Mouse (Mus musculus): ENCODE data around the gene Pak1. TPM values are rescaled to one million over a fixed set of nuclear protein-coding genes. Genes with fewer than 3 reads are reported as not detected.

The Pak1 gene
- total and polyA plus RNA-seq, 3 experiments, result 1.1 to 1.6 (median 1.2) TPM

GRCm38 (mm10) chr7:97832987-97833386, 44.6 kb downstream of the Pak1 start:
- H3K27ac ChIP-seq, result no peak overlapping the region
- H3K79me2 ChIP-seq (replicated peaks; ENCODE audit: control insufficient read depth, insufficient read depth, low read length), result no peaks in the 10 kb centered on the region
- no peak overlapping the region for H3K9ac ChIP-seq (ENCODE audit: low read depth, low read length)
- no peak overlapping the region for H3K4me3 ChIP-seq
- DNase-seq, result no peak
- intact Hi-C loops (cut with DNase I), result no loop called here
- WGBS, result 87% methylated on average over 2 of the region's 2 CpGs
- no peaks in the 10 kb centered on the region for H3K36me3 ChIP-seq (ENCODE audit: control insufficient read depth, insufficient read depth, low read length)
- TF ChIP-seq CTCF (IDR thresholded peaks at IDR 0.05), result no peak
- no peak for TF ChIP-seq POLR2A (IDR thresholded peaks at IDR 0.05; ENCODE audit: insufficient read depth, low read depth, low read length)
- TF ChIP-seq EP300 (IDR thresholded peaks at IDR 0.05; ENCODE audit: insufficient read depth, low read depth, low read length), result no peak
- no peaks in the 10 kb centered on the region for H3K27me3 ChIP-seq (ENCODE audit: control insufficient read depth, insufficient read depth, low read length)
- no peaks in the 10 kb centered on the region for H3K4me1 ChIP-seq (ENCODE audit: control insufficient read depth, insufficient read depth, low read length)

GRCm38 (mm10) chr7:97838574-97838973, 50.2 kb downstream of the Pak1 start:
- Histone ChIP-seq H3K4me3 (no peak overlapping the region), H3K9ac (ENCODE audit: low read depth, low read length) (no peak overlapping the region), H3K4me1 (ENCODE audit: control insufficient read depth, insufficient read depth, low read length) (no peaks in the 10 kb centered on the region), H3K79me2 (replicated peaks; ENCODE audit: control insufficient read depth, insufficient read depth, low read length) (no peaks in the 10 kb centered on the region), H3K27ac (no peak overlapping the region), H3K27me3 (ENCODE audit: control insufficient read depth, insufficient read depth, low read length) (no peaks in the 10 kb centered on the region), H3K36me3 (ENCODE audit: control insufficient read depth, insufficient read depth, low read length) (no peaks in the 10 kb centered on the region)
- no peak for DNase-seq
- intact Hi-C loops (cut with DNase I), result no loop called here
- no peak for TF ChIP-seq CTCF (IDR thresholded peaks at IDR 0.05)
- no peak for TF ChIP-seq POLR2A (IDR thresholded peaks at IDR 0.05; ENCODE audit: insufficient read depth, low read depth, low read length)
- no peak for TF ChIP-seq EP300 (IDR thresholded peaks at IDR 0.05; ENCODE audit: insufficient read depth, low read depth, low read length)

GRCm38 (mm10) chr7:97841311-97841710, 53.0 kb downstream of the Pak1 start:
- no peaks in the 10 kb centered on the region for H3K27me3 ChIP-seq (ENCODE audit: control insufficient read depth, insufficient read depth, low read length)
- no peak overlapping the region for H3K4me3 ChIP-seq
- no peaks in the 10 kb centered on the region for H3K36me3 ChIP-seq (ENCODE audit: control insufficient read depth, insufficient read depth, low read length)
- H3K27ac ChIP-seq, result no peak overlapping the region
- no peak for DNase-seq
- TF ChIP-seq POLR2A (IDR thresholded peaks at IDR 0.05; ENCODE audit: insufficient read depth, low read depth, low read length) (no peak), CTCF (IDR thresholded peaks at IDR 0.05) (no peak), EP300 (IDR thresholded peaks at IDR 0.05; ENCODE audit: insufficient read depth, low read depth, low read length) (no peak)
- 70% methylated on average over 5 of the region's 5 CpGs for WGBS
- no peaks in the 10 kb centered on the region for H3K4me1 ChIP-seq (ENCODE audit: control insufficient read depth, insufficient read depth, low read length)
- H3K9ac ChIP-seq (ENCODE audit: low read depth, low read length), result no peak overlapping the region
- no peaks in the 10 kb centered on the region for H3K79me2 ChIP-seq (replicated peaks; ENCODE audit: control insufficient read depth, insufficient read depth, low read length)
- intact Hi-C loops (cut with DNase I), result no loop called here

DNA sequence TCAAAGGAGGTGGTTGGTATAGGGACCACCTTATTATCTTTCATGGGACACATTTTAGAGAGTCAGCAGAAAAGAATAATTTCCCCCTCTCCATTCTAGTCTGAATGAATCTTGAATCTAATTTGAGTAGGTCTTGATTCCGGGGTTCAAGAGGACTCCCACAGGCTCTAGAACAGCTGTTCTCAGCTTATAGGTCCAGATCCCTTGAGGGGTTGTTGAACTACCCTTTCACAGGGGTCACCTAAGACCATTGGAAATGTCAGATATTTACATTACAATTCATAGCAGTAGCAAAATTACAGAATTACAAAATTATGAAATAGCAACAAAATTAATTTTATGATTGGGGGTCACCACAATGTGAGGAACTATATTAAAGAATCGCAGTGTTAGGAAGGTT, 54.0 kb downstream of the Pak1 start:
- no peaks in the 10 kb centered on the region for H3K79me2 ChIP-seq (replicated peaks; ENCODE audit: control insufficient read depth, insufficient read depth, low read length)
- H3K4me1 ChIP-seq (ENCODE audit: control insufficient read depth, insufficient read depth, low read length), result no peaks in the 10 kb centered on the region
- intact Hi-C loops (cut with DNase I), result no loop called here
- no peaks in the 10 kb centered on the region for H3K36me3 ChIP-seq (ENCODE audit: control insufficient read depth, insufficient read depth, low read length)
- no peak overlapping the region for H3K27ac ChIP-seq
- H3K9ac ChIP-seq (ENCODE audit: low read depth, low read length), result no peak overlapping the region
- DNase-seq, result no peak
- H3K4me3 ChIP-seq, result no peak overlapping the region
- 65% methylated on average over 2 of the region's 2 CpGs for WGBS
- TF ChIP-seq CTCF (IDR thresholded peaks at IDR 0.05) (no peak), POLR2A (IDR thresholded peaks at IDR 0.05; ENCODE audit: insufficient read depth, low read depth, low read length) (no peak), EP300 (IDR thresholded peaks at IDR 0.05; ENCODE audit: insufficient read depth, low read depth, low read length) (no peak)
- H3K27me3 ChIP-seq (ENCODE audit: control insufficient read depth, insufficient read depth, low read length), result no peaks in the 10 kb centered on the region

GRCm38 (mm10) chr7:97842806-97843570, 54.6 kb downstream of the Pak1 start:
- TF ChIP-seq EP300 (IDR thresholded peaks at IDR 0.05; ENCODE audit: insufficient read depth, low read depth, low read length) (no peak), POLR2A (IDR thresholded peaks at IDR 0.05; ENCODE audit: insufficient read depth, low read depth, low read length) (0 out of 2 replicates have a peak, but pooled peaks have one; percentile 55), CTCF (IDR thresholded peaks at IDR 0.05) (no peak)
- no peaks in the 10 kb centered on the region for H3K27me3 ChIP-seq (ENCODE audit: control insufficient read depth, insufficient read depth, low read length)
- H3K27ac ChIP-seq, result no peak overlapping the region
- H3K9ac ChIP-seq (ENCODE audit: low read depth, low read length), result no peak overlapping the region
- 0 out of 2 replicates have a peak overlapping the region, but pooled peaks have one; percentile 11 for H3K4me3 ChIP-seq
- intact Hi-C loops (cut with DNase I), result no loop called here
- 7% methylated on average over 22 of the region's 22 CpGs for WGBS
- H3K79me2 ChIP-seq (replicated peaks; ENCODE audit: control insufficient read depth, insufficient read depth, low read length), result no peaks in the 10 kb centered on the region
- H3K36me3 ChIP-seq (ENCODE audit: control insufficient read depth, insufficient read depth, low read length), result no peaks in the 10 kb centered on the region
- no peaks in the 10 kb centered on the region for H3K4me1 ChIP-seq (ENCODE audit: control insufficient read depth, insufficient read depth, low read length)
- peak; percentile 60 to 65 for DNase-seq

DNA sequence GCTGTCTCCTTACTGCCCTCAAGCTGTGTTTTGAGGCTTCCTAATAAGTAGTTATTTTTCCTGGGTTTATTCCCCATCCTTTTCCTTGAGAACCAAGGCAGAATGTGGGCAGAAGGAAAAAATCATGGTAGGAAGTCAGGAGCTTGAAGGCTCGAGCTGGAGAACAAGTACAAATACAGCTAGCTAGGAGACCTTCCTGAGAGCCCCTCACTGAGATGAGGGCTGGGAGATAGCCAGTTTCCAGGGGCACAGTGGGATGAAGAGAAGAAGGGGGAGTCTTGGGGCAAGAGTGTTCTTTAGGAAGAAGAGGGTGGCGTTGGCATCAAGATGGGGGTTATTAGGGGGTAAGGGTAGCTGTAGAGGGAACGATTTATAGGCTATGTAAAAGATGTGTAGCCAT, 56.1 kb downstream of the Pak1 start:
- Histone ChIP-seq H3K79me2 (replicated peaks; ENCODE audit: control insufficient read depth, insufficient read depth, low read length) (no peaks in the 10 kb centered on the region), H3K36me3 (ENCODE audit: control insufficient read depth, insufficient read depth, low read length) (no peaks in the 10 kb centered on the region), H3K27me3 (ENCODE audit: control insufficient read depth, insufficient read depth, low read length) (no peaks in the 10 kb centered on the region), H3K4me1 (ENCODE audit: control insufficient read depth, insufficient read depth, low read length) (no peaks in the 10 kb centered on the region), H3K9ac (ENCODE audit: low read depth, low read length) (no peak overlapping the region), H3K27ac (no peak overlapping the region), H3K4me3 (no peak overlapping the region)
- intact Hi-C loops (cut with DNase I), result no loop called here
- TF ChIP-seq POLR2A (IDR thresholded peaks at IDR 0.05; ENCODE audit: insufficient read depth, low read depth, low read length) (no peak), EP300 (IDR thresholded peaks at IDR 0.05; ENCODE audit: insufficient read depth, low read depth, low read length) (no peak), CTCF (IDR thresholded peaks at IDR 0.05) (no peak)
- WGBS, result 69% methylated on average over 3 of the region's 3 CpGs
- DNase-seq, result no peak
